In the genomic region with DNA sequence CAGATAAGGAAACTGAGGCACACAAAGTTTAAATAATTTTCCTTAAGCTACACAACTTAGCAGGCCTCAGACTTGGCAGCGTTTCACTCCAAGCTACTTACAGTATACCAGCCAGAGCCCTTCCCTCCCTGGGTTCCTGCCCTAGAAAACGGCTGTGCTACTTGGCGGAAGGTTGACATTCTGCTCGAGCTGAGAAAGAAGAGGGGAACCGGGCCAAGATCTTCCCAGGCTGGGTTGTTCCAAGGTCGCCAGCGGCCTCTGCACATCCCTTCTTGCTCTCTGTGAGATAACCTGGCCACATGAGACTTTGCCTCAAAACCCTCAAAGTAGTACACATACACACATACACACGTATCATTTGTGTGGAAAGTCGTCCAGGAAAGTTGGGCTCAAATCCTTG, we compare ENCODE assay signal across 1 mouse cellular context.
TF ChIP-seq lines count a peak whose summit lies in the region.

No protein-coding gene starts in this region.

TF ChIP-seq in MEL, 35 proteins besides CTCF, POLR2A, EP300 and RAD21:
- TF ChIP-seq SIN3A (IDR thresholded peaks at IDR 0.05; ENCODE audit: low read length), result no peak
- TF ChIP-seq KAT2A (conservative IDR thresholded peaks at IDR 0.05; ENCODE audit: low read depth, low read length), result no peak
- no peak for TF ChIP-seq MXI1 (IDR thresholded peaks at IDR 0.05; ENCODE audit: low read depth, low read length)
- no peak for TF ChIP-seq NELFE (IDR thresholded peaks at IDR 0.05; ENCODE audit: low read depth, low read length)
- TF ChIP-seq MEF2A (IDR thresholded peaks at IDR 0.05; ENCODE audit: extremely low read depth, insufficient replicate concordance, low read depth, low read length, poor library complexity, severe bottlenecking), result no peak
- no peak for TF ChIP-seq MAX (IDR thresholded peaks at IDR 0.05; ENCODE audit: low read length)
- no peak for TF ChIP-seq JUND (IDR thresholded peaks at IDR 0.05; ENCODE audit: low read depth, low read length)
- TF ChIP-seq TCF12 (IDR thresholded peaks at IDR 0.05; ENCODE audit: low read depth, low read length), result no peak
- no peak for TF ChIP-seq USF2 (IDR thresholded peaks at IDR 0.05; ENCODE audit: borderline replicate concordance in 1 of 2, insufficient read depth in 1 of 2, low read depth in 1 of 2, low read length in 2 of 2)
- TF ChIP-seq HCFC1 (IDR thresholded peaks at IDR 0.05; ENCODE audit: low read depth, low read length), result no peak
- no peak for TF ChIP-seq TBP (IDR thresholded peaks at IDR 0.05; ENCODE audit: low read depth, low read length)
- TF ChIP-seq ZNF384 (IDR thresholded peaks at IDR 0.05; ENCODE audit: low read depth, low read length), result no peak
- TF ChIP-seq ZMIZ1 (IDR thresholded peaks at IDR 0.05; ENCODE audit: low read depth, low read length), result no peak
- no peak for TF ChIP-seq UBTF (IDR thresholded peaks at IDR 0.05; ENCODE audit: borderline replicate concordance, insufficient read depth, low read depth, low read length)
